Mouse (Mus musculus) mouse trophoblast stem cell (cell line): ENCODE measurements around the gene Gm4792.

ENCODE experiments used
- in situ Hi-C, 2 experiments: fragments of 300-500 bp; cut with MseI, MboI; formaldehyde crosslinking; loops; 2 replicates in 1 of 2; 3 replicates in 1 of 2; pipeline ENCODE4 v1.15.1; 2025

Gm4792 gene

GRCm38 (mm10) chr10:94298471-94298870 is at the start of gene Gm4792:
Gene Gm4792 (minus strand): TSS chr10:94298703.
- in situ Hi-C loops, result no loop called here

- in situ Hi-C loops, result no loop called here
Observed at GRCm38 (mm10) chr10:94347959-94348358, 49.5 kb upstream of the Gm4792 start.

GRCm38 (mm10) chr10:94347296-94347695 is 48.8 kb upstream of the Gm4792 start:
- in situ Hi-C loops, result no loop called here

- in situ Hi-C loops, result no loop called here
Observed at GRCm38 (mm10) chr10:94346596-94346995, 48.1 kb upstream of the Gm4792 start.

- in situ Hi-C loops, result no loop called here
Observed at GRCm38 (mm10) chr10:94345509-94346252, 47.2 kb upstream of the Gm4792 start.

GRCm38 (mm10) chr10:94344631-94345417 is 46.3 kb upstream of the Gm4792 start:
- in situ Hi-C loops, result no loop called here

GRCm38 (mm10) chr10:94343581-94343980 is 45.1 kb upstream of the Gm4792 start:
- in situ Hi-C loops, result no loop called here

- in situ Hi-C loops, result no loop called here
Observed at GRCm38 (mm10) chr10:94342256-94342655, 43.8 kb upstream of the Gm4792 start.

GRCm38 (mm10) chr10:94341501-94341900 is 43.0 kb upstream of the Gm4792 start:
- in situ Hi-C loops, result no loop called here

GRCm38 (mm10) chr10:94336071-94336470 is 37.6 kb upstream of the Gm4792 start:
- in situ Hi-C loops, result no loop called here

GRCm38 (mm10) chr10:94335047-94335446 is 36.5 kb upstream of the Gm4792 start:
- in situ Hi-C loops, result no loop called here

GRCm38 (mm10) chr10:94333328-94333727 is 34.8 kb upstream of the Gm4792 start:
- in situ Hi-C loops, result no loop called here

GRCm38 (mm10) chr10:94332358-94333137 is 34.0 kb upstream of the Gm4792 start:
- in situ Hi-C loops, result no loop called here

- in situ Hi-C loops, result no loop called here
Observed at GRCm38 (mm10) chr10:94329962-94330361, 31.5 kb upstream of the Gm4792 start.

GRCm38 (mm10) chr10:94318574-94318973 is 20.1 kb upstream of the Gm4792 start:
- in situ Hi-C loops, result no loop called here

GRCm38 (mm10) chr10:94313146-94313545 is 14.6 kb upstream of the Gm4792 start:
- in situ Hi-C loops, result no loop called here

GRCm38 (mm10) chr10:94312007-94312715 is 13.7 kb upstream of the Gm4792 start:
- in situ Hi-C loops, result no loop called here

- in situ Hi-C loops, result no loop called here
Observed at GRCm38 (mm10) chr10:94311511-94312006, 13.1 kb upstream of the Gm4792 start, which contains the start of gene Tmcc3. Gene Tmcc3 (plus strand): TSS chr10:94311949.

- in situ Hi-C loops, result no loop called here
Observed at GRCm38 (mm10) chr10:94310499-94311267, 12.2 kb upstream of the Gm4792 start.

- in situ Hi-C loops, result no loop called here
Observed at GRCm38 (mm10) chr10:94305526-94305925, 7.0 kb upstream of the Gm4792 start.
